Mouse (Mus musculus): ENCODE measurements at regions not wholly inside any gene's neighbourhood (a gene's known extent, or its start where the extent isn't known, plus 50 kb on each side); places are given as distances from the start of the nearest gene placed in this dataset.
"Not testable (repeated sequence)": the region's sequence is repeated elsewhere in the genome, so short reads cannot be mapped to it uniquely, and the experiment has no call there.

- not testable (repeated sequence) for ATAC-seq (ENCODE audit: low FRiP score, low TSS enrichment); H3K4me1 ChIP-seq (replicated peaks; ENCODE audit: control insufficient read depth, insufficient read depth); H3K4me3 ChIP-seq (ENCODE audit: low read depth, low read length); DNase-seq (ENCODE audit: low spot score); H3K9me3 ChIP-seq (ENCODE audit: control insufficient read depth, low read length); H3K9ac ChIP-seq (ENCODE audit: low read length); H3K36me3 ChIP-seq (ENCODE audit: control insufficient read depth, insufficient read depth, low read length); H3K27me3 ChIP-seq (ENCODE audit: control insufficient read depth, insufficient read depth, low read length); H3K27ac ChIP-seq (replicated peaks); H3K4me2 ChIP-seq (replicated peaks; ENCODE audit: low read depth)
- WGBS: 95% methylated on average over 19 of the region's 19 CpGs
These were observed 167.4 kb downstream of the Kif21a start for GRCm38 (mm10) chr15:90882349-90882748.

- no peaks in the 10 kb centered on the region for H3K4me1 ChIP-seq (replicated peaks; ENCODE audit: control insufficient read depth, insufficient read depth)
- 71% methylated on average over 2 of the region's 2 CpGs for WGBS
- no peaks in the 10 kb centered on the region for H3K9me3 ChIP-seq (ENCODE audit: control insufficient read depth, low read length)
- no peak overlapping the region for H3K4me2 ChIP-seq (replicated peaks; ENCODE audit: low read depth)
- H3K9ac ChIP-seq (ENCODE audit: low read length): no peak overlapping the region
- H3K27me3 ChIP-seq (ENCODE audit: control insufficient read depth, insufficient read depth, low read length): no peaks in the 10 kb centered on the region
- TF ChIP-seq CTCF (IDR thresholded peaks at IDR 0.05; ENCODE audit: low read depth): no peak
- no peak for TF ChIP-seq EP300 (optimal IDR thresholded peaks at IDR 0.05)
- H3K4me3 ChIP-seq (ENCODE audit: low read depth, low read length): no peak overlapping the region
- ATAC-seq (ENCODE audit: low FRiP score, low TSS enrichment) (no peak), DNase-seq (ENCODE audit: low spot score) (no peak)
- no peaks in the 10 kb centered on the region for H3K36me3 ChIP-seq (ENCODE audit: control insufficient read depth, insufficient read depth, low read length)
- no peak overlapping the region for H3K27ac ChIP-seq (replicated peaks)
These were observed 180.3 kb downstream of the Kif21a start for GRCm38 (mm10) chr15:90869452-90869851.

DNA sequence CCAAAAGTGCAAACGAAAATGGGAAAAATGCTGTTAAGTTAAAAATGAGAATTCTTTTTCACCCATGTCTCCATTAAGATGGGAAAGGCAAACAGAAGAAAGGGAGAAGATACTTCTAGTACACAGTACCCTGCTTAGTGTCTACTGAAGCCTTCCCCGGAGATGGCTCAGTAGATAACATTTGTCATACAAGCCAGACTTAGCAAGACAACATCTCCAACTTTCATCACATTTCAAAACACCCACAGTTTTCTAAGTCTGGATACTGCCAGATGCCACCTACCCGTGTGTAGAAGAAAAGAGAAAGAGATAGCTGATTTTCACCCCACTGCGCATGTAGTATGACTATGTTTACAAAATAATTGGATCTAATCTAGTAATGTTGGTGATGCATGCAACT, 174.5 kb upstream of the Cpne8 start:
- not testable (repeated sequence) for H3K4me1 ChIP-seq (replicated peaks; ENCODE audit: control insufficient read depth, insufficient read depth); H3K9me3 ChIP-seq (ENCODE audit: control insufficient read depth, low read length); H3K36me3 ChIP-seq (ENCODE audit: control insufficient read depth, insufficient read depth, low read length); H3K4me3 ChIP-seq (ENCODE audit: low read depth, low read length); H3K27me3 ChIP-seq (ENCODE audit: control insufficient read depth, insufficient read depth, low read length); ATAC-seq (ENCODE audit: low FRiP score, low TSS enrichment); H3K4me2 ChIP-seq (replicated peaks; ENCODE audit: low read depth); H3K9ac ChIP-seq (ENCODE audit: low read length); DNase-seq (ENCODE audit: low spot score); H3K27ac ChIP-seq (replicated peaks)
- 87% methylated on average over 1 of the region's 4 CpGs for WGBS

DNA sequence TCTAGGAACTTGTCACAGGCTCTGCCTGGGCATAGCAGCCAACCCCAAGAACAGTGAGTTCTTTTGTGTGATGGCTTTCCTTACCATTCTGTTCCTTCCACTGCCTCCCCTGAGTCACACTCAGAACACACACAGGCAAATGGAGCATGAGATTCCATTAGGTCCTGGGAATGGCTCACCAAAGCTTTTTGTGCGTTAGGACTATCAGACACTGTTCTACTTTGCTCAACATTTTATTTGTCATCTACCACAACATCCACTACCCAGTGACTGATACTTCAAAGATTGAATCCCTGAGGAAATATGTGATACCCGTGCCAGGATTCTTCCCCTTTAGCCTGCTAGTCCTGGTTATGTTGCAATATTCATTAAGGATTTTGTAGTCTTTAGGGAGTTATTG, 172.8 kb upstream of the Cpne8 start:
- ATAC-seq (ENCODE audit: low FRiP score, low TSS enrichment): no peak
- Histone ChIP-seq H3K9me3 (ENCODE audit: control insufficient read depth, low read length) (no peaks in the 10 kb centered on the region), H3K4me1 (replicated peaks; ENCODE audit: control insufficient read depth, insufficient read depth) (no peaks in the 10 kb centered on the region), H3K4me3 (ENCODE audit: low read depth, low read length) (no peak overlapping the region), H3K4me2 (replicated peaks; ENCODE audit: low read depth) (no peak overlapping the region), H3K27me3 (ENCODE audit: control insufficient read depth, insufficient read depth, low read length) (no peaks in the 10 kb centered on the region), H3K36me3 (ENCODE audit: control insufficient read depth, insufficient read depth, low read length) (no peaks in the 10 kb centered on the region), H3K27ac (replicated peaks) (no peak overlapping the region), H3K9ac (ENCODE audit: low read length) (no peak overlapping the region)
- no peak for DNase-seq (ENCODE audit: low spot score)
- TF ChIP-seq EP300 (optimal IDR thresholded peaks at IDR 0.05) (no peak), CTCF (IDR thresholded peaks at IDR 0.05; ENCODE audit: low read depth) (no peak)
- 82% methylated on average over 2 of the region's 2 CpGs for WGBS

DNA sequence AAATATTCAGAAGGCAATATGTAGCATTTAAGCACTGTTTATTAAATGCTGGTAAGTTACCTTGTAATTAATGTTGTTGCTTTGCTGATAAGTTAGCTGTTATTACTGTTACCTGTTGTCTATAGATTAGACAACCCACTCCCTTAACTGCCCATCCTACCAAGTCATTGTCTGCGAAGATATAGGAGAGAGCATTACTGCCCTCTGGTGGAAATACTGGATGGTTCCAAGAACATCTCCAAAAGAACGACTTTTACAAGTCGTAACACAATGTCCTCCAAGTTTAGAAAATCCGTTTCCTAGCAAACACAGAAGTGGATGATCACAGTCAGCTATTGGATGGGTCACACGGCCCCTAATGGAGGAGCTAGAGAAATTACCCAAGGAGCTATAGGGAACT, 162.2 kb upstream of the Cpne8 start:
- WGBS: 19% methylated on average over 5 of the region's 5 CpGs

DNA sequence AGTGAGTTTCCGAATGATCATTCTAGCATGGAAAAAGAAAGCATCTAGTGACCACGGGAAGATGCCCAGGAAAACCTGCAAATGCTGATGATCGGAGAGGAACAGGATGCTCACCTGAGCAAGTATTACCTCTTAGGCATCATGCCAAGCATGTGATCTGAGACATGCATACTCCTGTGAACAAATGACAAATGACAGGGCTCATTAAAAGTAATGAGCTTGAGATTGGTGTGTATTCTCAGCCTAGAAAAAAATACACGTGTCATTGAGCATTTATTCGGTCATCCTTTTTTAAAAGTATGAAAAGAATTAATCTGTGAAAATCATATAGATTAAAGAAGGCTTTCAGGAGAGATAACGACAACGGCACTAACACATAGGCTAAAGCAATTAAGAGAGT, 156.4 kb upstream of the Cpne8 start:
- Histone ChIP-seq H3K36me3 (ENCODE audit: control insufficient read depth, insufficient read depth, low read length) (no peaks in the 10 kb centered on the region), H3K4me1 (replicated peaks; ENCODE audit: control insufficient read depth, insufficient read depth) (no peaks in the 10 kb centered on the region), H3K4me2 (replicated peaks; ENCODE audit: low read depth) (no peak overlapping the region), H3K9me3 (ENCODE audit: control insufficient read depth, low read length) (no peaks in the 10 kb centered on the region), H3K27ac (replicated peaks) (no peak overlapping the region), H3K4me3 (ENCODE audit: low read depth, low read length) (no peak overlapping the region), H3K9ac (ENCODE audit: low read length) (no peak overlapping the region), H3K27me3 (ENCODE audit: control insufficient read depth, insufficient read depth, low read length) (no peaks in the 10 kb centered on the region)
- no peak for DNase-seq (ENCODE audit: low spot score)
- WGBS: 84% methylated on average over 7 of the region's 7 CpGs
- TF ChIP-seq EP300 (optimal IDR thresholded peaks at IDR 0.05): no peak
- TF ChIP-seq CTCF (IDR thresholded peaks at IDR 0.05; ENCODE audit: low read depth): no peak
- ATAC-seq (ENCODE audit: low FRiP score, low TSS enrichment): no peak

More for the DNA sequence above, 162.2 kb upstream of the Cpne8 start:
- Histone ChIP-seq H3K27ac (replicated peaks) (no peak overlapping the region), H3K4me2 (replicated peaks; ENCODE audit: low read depth) (no peak overlapping the region), H3K9me3 (ENCODE audit: control insufficient read depth, low read length) (no peaks in the 10 kb centered on the region), H3K4me1 (replicated peaks; ENCODE audit: control insufficient read depth, insufficient read depth) (no peaks in the 10 kb centered on the region), H3K27me3 (ENCODE audit: control insufficient read depth, insufficient read depth, low read length) (no peaks in the 10 kb centered on the region), H3K4me3 (ENCODE audit: low read depth, low read length) (no peak overlapping the region), H3K9ac (ENCODE audit: low read length) (no peak overlapping the region), H3K36me3 (ENCODE audit: control insufficient read depth, insufficient read depth, low read length) (no peaks in the 10 kb centered on the region)
- DNase-seq (ENCODE audit: low spot score) (no peak), ATAC-seq (ENCODE audit: low FRiP score, low TSS enrichment) (no peak)
- TF ChIP-seq EP300 (optimal IDR thresholded peaks at IDR 0.05) (no peak), CTCF (IDR thresholded peaks at IDR 0.05; ENCODE audit: low read depth) (peak; percentile 83)
